Mouse (Mus musculus) intestine, embryonic 16.5 days (tissue): ENCODE results near the gene Cish. TPM values are rescaled to one million over a fixed set of nuclear protein-coding genes. Genes with fewer than 3 reads are reported as not detected.

ENCODE experiments used
- ATAC-seq: fragments of 200-750 bp; cut with Nextera tagmentation; 2 replicates; pipeline ENCODE4 v1.8.0; 2017; ENCODE audit warnings: moderate TSS enrichment, moderate library complexity
- H3K27ac ChIP-seq: fragments of 300-500 bp; sonication (generic); 2 replicates; pipeline ENCODE4 v1.5.1; 2014; ENCODE audit warnings: mild to moderate bottlenecking, low read length
- H3K27me3 ChIP-seq: fragments of 300-500 bp; sonication (generic); replicated peaks from 2 replicates; pipeline ENCODE4 v1.6.1; 2014; ENCODE audit warnings: low read length, control low read depth, mixed read lengths; ENCODE audit not compliant: control insufficient read depth, insufficient read depth
- H3K36me3 ChIP-seq: fragments of 300-500 bp; sonication (generic); 2 replicates; pipeline ENCODE4 v1.6.1; 2014; ENCODE audit warnings: low read length, control low read depth; ENCODE audit not compliant: control insufficient read depth, insufficient read depth
- H3K4me1 ChIP-seq: fragments of 300-500 bp; sonication (generic); 2 replicates; pipeline ENCODE4 v1.6.1; 2014; ENCODE audit warnings: low read length, control low read depth, mixed read lengths; ENCODE audit not compliant: control insufficient read depth, insufficient read depth
- H3K4me2 ChIP-seq: fragments of 300-500 bp; sonication (generic); 2 replicates; pipeline ENCODE4 v1.6.1; 2014; ENCODE audit warnings: low read depth, low read length, control low read depth
- H3K4me3 ChIP-seq: fragments of 300-500 bp; sonication (generic); 2 replicates; pipeline ENCODE4 v1.5.1; 2014; ENCODE audit warnings: mild to moderate bottlenecking, low read length
- H3K9ac ChIP-seq: fragments of 300-500 bp; sonication (generic); 2 replicates; pipeline ENCODE4 v1.6.1; 2014; ENCODE audit warnings: low read depth, low read length
- H3K9me3 ChIP-seq: fragments of 300-500 bp; sonication (generic); 2 replicates; pipeline ENCODE4 v1.6.1; 2016; ENCODE audit warnings: low read length, control low read depth; ENCODE audit not compliant: control insufficient read depth
- WGBS: fragments of 180-500 bp; shearing (Covaris S2); extraction: QIAGEN DNeasy Blood & Tissue Kit; methylation state at CpG from one replicate; pipeline ENCODE4 v1.1.7; 2014; 5-methylcytosine and 5-hydroxymethylcytosine counted together
- polyA plus RNA-seq: library from polyadenylated mRNA; unstranded; fragments of >200 nt; fragmentation: Nextera tagmentation; extraction: Ambion mirVana; gene quantifications from 2 replicates; pipeline ENCODE4 v1.2.1, GENCODE M21; 2015

Cish gene
- polyA plus RNA-seq, 1 experiment from 2014 or later = 19.9 TPM

DNA sequence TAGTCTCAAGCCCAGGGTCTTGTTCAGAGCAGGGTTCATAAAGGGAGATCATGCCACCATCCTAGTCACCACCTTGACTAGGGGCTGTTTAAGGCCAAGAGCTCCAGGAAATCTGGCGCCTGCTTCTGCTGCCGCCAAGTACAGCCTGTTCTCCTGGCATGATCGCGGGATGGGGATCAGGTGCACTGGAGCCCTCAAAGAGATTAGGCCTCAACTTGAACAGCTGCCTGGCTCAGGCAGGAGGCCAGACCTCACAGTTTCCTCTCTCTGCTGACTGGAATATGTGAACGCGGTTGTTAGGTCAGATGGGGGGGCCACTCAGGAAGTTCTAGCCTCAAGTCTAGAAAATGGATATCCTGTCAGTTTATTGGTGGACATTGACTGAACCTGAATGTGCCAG lies 27.7 kb downstream of the Cish start:
- no peaks in the 10 kb centered on the region for H3K4me1 ChIP-seq
- H3K4me2 ChIP-seq = no peak overlapping the region
- H3K9me3 ChIP-seq = no peaks in the 10 kb centered on the region
- ATAC-seq = no peak; the same call in 1 of the 2 replicates
- no peak overlapping the region for H3K4me3 ChIP-seq
- H3K27me3 ChIP-seq = no peaks in the 10 kb centered on the region
- no peaks in the 10 kb centered on the region for H3K36me3 ChIP-seq
- no peak overlapping the region for H3K9ac ChIP-seq
- no peak overlapping the region for H3K27ac ChIP-seq
- WGBS = 73% methylated on average over 6 of the region's 6 CpGs

DNA sequence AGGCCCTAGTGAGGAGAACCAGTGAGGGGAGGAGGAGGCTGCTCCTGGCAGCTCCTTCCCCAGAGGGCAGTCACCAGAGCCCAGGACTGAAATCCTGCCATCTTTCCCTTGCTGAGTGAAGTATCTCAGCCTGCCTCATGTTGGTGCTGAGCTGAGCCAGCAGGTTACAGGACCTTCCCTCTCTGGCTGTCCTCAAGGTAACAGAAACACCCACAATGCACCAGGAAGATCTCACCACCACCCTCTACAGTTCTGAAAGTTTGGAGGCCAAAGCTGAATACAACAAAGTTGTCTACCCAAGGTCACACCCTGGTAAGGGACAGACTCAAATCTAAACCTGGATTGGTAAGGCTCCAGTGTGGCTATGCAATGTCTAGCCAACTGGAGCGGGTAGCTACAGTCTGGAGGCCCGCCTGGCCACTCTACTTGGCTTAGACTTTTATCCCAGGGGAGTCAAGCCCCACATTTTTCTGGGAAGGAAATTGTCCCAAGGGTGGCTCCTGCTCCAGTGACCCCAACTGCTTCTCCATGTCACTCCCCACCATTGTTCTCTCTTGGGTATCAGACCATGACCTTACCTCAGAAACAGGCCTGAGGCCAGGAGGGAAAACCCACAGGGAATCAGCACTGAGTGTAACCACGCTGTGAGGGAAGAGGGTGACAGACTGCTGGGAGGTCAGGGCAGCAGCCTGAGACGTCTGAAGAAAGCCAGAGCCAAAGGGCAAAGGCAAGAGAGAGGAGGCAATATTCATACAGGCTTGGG lies 29.2 kb downstream of the Cish start:
- Histone ChIP-seq H3K36me3 (no peaks in the 10 kb centered on the region), H3K27ac (no peak overlapping the region), H3K4me1 (no peaks in the 10 kb centered on the region), H3K4me3 (no peak overlapping the region), H3K4me2 (no peak overlapping the region), H3K9ac (no peak overlapping the region), H3K27me3 (no peaks in the 10 kb centered on the region), H3K9me3 (no peaks in the 10 kb centered on the region)
- ATAC-seq = no peak
- WGBS = 65% methylated on average over 4 of the region's 4 CpGs

DNA sequence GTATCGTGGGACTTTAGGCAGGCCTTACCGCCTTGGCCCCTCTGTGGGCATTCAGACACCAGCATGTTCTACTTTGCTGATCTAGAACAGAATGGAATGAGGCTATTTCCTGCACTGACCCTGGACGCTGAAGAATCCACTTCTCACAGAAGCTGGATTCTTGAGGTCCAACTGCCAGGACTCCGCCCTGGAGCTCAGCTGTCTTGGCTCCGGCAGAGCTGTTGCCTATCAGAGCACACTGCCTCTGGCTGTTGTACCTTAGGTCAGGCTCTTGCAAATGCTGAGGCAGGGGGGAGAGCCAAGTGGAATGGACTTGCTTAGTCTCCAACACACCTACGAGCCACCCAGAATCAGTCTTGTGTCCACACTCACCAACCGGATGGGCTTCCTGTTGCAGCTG lies 30.1 kb downstream of the Cish start:
- H3K4me3 ChIP-seq = no peak overlapping the region
- ATAC-seq = no peak
- no peak overlapping the region for H3K9ac ChIP-seq
- H3K27ac ChIP-seq = no peak overlapping the region
- no peak overlapping the region for H3K4me2 ChIP-seq
- WGBS = 83% methylated on average over 7 of the region's 7 CpGs
- no peaks in the 10 kb centered on the region for H3K9me3 ChIP-seq
- H3K36me3 ChIP-seq = no peaks in the 10 kb centered on the region
- H3K4me1 ChIP-seq = no peaks in the 10 kb centered on the region
- no peaks in the 10 kb centered on the region for H3K27me3 ChIP-seq

DNA sequence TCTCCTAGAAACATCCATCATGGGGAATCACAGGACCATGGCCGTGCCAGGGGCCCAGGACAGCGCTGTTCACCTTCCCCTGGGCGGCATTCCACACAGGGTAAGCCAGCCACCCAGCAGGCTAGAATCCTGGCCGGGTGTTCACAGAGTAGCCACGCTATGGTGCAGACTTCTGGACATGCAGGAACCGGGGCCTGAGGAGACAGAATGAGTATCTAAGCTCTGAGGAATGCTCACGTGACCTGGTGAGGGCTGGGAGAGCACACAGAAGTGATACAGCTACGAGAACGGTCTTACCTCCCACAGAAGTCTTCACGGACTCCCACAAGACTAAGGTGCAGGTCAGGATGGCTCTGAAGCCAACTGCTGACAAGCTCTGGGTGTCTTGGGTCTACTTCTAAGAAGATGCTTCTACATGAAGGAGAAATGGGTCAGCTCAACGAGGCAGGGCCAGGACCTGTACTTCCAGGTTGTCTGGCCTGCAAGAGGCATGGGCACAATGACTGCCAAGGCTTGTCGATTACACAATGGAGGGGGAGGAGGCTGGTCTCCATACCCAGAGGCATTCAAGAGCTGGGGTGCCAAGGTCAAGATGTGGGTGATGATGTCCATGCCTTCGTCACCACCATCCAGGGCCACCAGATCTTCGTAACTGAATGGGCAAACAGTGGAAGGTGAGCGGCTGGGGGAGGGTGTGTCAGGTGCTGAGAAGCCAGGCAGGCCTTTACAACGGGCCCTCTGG lies 32.2 kb downstream of the Cish start:
- no peaks in the 10 kb centered on the region for H3K36me3 ChIP-seq
- H3K4me2 ChIP-seq = no peak overlapping the region
- H3K4me3 ChIP-seq = no peak overlapping the region
- H3K9me3 ChIP-seq = no peaks in the 10 kb centered on the region
- H3K4me1 ChIP-seq = no peaks in the 10 kb centered on the region
- H3K27ac ChIP-seq = no peak overlapping the region
- H3K27me3 ChIP-seq = no peaks in the 10 kb centered on the region
- ATAC-seq = no peak
- H3K9ac ChIP-seq = no peak overlapping the region
- WGBS = 85% methylated on average over 16 of the region's 16 CpGs

DNA sequence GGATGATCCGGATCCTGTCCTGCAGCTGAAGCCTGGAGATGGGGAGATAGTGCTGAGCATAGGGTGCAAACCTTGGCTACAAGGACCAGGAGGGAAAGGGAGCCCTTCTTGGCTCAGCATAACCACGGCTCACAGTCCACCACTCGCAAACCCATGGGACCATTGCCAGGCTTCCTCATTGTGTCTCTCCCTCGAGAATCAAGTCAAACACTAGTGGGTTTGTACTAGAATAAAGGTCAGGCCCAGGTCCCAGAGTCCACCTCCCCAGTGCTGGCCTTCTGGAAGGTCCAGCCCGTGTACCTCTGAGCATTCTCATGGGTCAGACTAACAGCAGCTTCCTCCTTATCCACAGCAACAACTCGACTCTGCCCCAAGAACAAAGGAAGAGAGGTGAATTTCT lies 35.0 kb downstream of the Cish start:
- H3K9me3 ChIP-seq = no peaks in the 10 kb centered on the region
- no peaks in the 10 kb centered on the region for H3K27me3 ChIP-seq
- no peaks in the 10 kb centered on the region for H3K36me3 ChIP-seq
- H3K4me1 ChIP-seq = no peaks in the 10 kb centered on the region
- H3K4me3 ChIP-seq = no peak overlapping the region
- no peak overlapping the region for H3K27ac ChIP-seq
- WGBS = 85% methylated on average over 6 of the region's 6 CpGs
- no peak overlapping the region for H3K4me2 ChIP-seq
- ATAC-seq = no peak
- no peak overlapping the region for H3K9ac ChIP-seq

DNA sequence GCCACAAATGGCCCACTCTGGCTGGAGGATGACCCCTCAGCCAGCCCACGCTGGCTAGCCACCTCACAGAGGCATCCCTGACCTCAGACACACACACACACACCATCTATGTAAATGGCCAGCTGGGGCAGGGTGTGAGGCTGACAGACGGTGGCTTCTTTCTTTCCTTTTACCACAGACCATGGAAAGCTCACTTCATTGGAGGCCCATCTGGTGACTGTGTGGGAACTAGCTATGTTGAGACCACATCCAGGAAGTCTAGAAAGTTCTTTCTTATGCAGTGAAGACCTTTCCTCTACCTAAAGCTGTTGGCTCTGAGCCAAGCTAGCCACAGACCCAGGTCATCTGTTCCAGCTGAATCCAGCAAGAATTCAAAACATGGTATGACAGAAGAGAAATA lies 37.9 kb downstream of the Cish start:
- H3K4me3 ChIP-seq = no peak overlapping the region
- no peaks in the 10 kb centered on the region for H3K9me3 ChIP-seq
- WGBS = 53% methylated on average over 2 of the region's 2 CpGs
- no peak overlapping the region for H3K27ac ChIP-seq
- ATAC-seq = no peak
- no peaks in the 10 kb centered on the region for H3K36me3 ChIP-seq
- H3K9ac ChIP-seq = 0 out of 2 replicates have a peak overlapping the region, but pooled peaks have one; percentile 21
- H3K4me1 ChIP-seq = peaks cover 8% of the 10 kb centered on the region
- no peaks in the 10 kb centered on the region for H3K27me3 ChIP-seq
- H3K4me2 ChIP-seq = no peak overlapping the region

DNA sequence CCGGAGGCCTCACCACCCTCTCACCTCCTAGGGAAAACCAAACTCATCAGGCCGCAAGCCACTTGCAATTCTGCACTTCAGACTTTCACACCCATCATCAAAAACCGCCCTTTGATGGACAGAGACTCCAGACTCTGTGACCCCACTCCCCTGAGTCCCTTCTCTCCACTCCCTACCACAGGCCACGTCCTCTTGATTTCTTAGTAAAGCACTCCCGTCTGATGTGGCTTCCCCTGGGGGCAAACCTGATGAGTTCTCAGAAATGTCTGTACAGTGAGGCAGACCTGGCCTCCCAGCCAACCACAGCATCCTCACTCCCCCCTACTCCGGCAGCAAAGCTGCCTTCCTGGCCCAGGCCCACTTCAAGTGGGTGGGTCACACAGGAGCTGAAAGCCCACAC lies 38.5 kb downstream of the Cish start:
- Histone ChIP-seq H3K4me3 (no peak overlapping the region), H3K36me3 (no peaks in the 10 kb centered on the region), H3K27me3 (no peaks in the 10 kb centered on the region), H3K27ac (no peak overlapping the region), H3K9ac (no peak overlapping the region), H3K9me3 (no peaks in the 10 kb centered on the region), H3K4me1 (peaks cover 12% of the 10 kb centered on the region), H3K4me2 (no peak overlapping the region)
- WGBS = 87% methylated on average over 6 of the region's 6 CpGs
- ATAC-seq = no peak

DNA sequence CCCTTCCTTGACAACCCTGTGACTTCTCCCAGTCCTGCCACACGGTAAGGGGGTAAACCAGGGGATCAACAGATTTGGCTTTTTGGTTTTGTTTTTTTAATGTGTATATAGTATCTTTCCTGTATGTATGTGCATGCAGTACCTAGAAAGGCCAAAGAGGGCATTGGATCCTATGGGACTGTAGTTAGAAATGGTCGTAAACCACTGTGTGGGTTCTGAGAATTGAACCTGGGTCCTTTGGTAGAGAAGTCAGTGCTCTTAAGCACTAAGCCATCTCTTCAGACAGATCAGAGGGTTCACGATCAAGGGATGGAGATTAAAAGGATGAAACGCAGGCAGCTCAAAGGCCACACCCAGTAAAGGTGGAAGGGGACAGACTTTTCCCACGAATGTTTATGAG lies 39.2 kb downstream of the Cish start:
- H3K27me3 ChIP-seq = no peaks in the 10 kb centered on the region
- no peak overlapping the region for H3K9ac ChIP-seq
- H3K36me3 ChIP-seq = no peaks in the 10 kb centered on the region
- ATAC-seq = no peak
- WGBS = 88% methylated on average over 5 of the region's 5 CpGs
- H3K4me3 ChIP-seq = no peak overlapping the region
- no peak overlapping the region for H3K27ac ChIP-seq
- H3K4me1 ChIP-seq = peaks cover 12% of the 10 kb centered on the region
- no peaks in the 10 kb centered on the region for H3K9me3 ChIP-seq
- no peak overlapping the region for H3K4me2 ChIP-seq

DNA sequence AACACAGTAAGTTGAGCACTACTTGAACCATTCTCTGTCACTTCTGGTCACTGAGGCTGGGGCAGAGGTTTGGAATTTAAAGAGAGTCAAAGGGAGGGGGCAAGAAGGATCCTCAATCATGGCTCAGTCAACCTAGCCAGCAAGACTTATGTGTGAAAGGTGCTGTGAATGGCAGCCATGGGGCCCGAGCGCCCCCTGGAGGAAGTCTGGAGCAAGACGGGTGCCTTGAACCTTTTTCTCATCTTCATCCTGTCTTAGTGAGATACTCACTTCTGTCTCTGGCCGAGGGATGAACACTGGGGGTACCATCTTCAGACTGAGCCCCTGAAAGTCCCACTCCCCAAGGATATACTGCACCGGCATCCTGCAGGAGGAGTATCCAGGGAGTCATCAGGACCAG lies 40.1 kb downstream of the Cish start:
- ATAC-seq = no peak
- WGBS = 12% methylated on average over 5 of the region's 5 CpGs
- Histone ChIP-seq H3K36me3 (no peaks in the 10 kb centered on the region), H3K4me3 (no peak overlapping the region), H3K27ac (no peak overlapping the region), H3K27me3 (0 out of 2 replicates have a peak, but pooled peaks cover under 1% of the 10 kb centered on the region), H3K9me3 (no peaks in the 10 kb centered on the region), H3K4me1 (peaks cover 14% of the 10 kb centered on the region), H3K4me2 (no peak overlapping the region), H3K9ac (no peak overlapping the region)
